Mouse (Mus musculus) heart, adult 2 months (tissue): ENCODE results near the gene Mgmt.

Experiments used
- EP300 ChIP-seq: fragments of 200-500 bp; IDR thresholded peaks from 2 replicates; pipeline ENCODE4 v1.6.1; 2011; ENCODE audit warnings: low read depth, low read length, control low read depth; ENCODE audit not compliant: insufficient read depth
- POLR2A ChIP-seq: fragments of 200-500 bp; IDR thresholded peaks from 2 replicates; pipeline ENCODE4 v1.6.1; 2011; ENCODE audit warnings: mild to moderate bottlenecking, low read depth, low read length, control low read depth; ENCODE audit not compliant: insufficient read depth

DNA sequence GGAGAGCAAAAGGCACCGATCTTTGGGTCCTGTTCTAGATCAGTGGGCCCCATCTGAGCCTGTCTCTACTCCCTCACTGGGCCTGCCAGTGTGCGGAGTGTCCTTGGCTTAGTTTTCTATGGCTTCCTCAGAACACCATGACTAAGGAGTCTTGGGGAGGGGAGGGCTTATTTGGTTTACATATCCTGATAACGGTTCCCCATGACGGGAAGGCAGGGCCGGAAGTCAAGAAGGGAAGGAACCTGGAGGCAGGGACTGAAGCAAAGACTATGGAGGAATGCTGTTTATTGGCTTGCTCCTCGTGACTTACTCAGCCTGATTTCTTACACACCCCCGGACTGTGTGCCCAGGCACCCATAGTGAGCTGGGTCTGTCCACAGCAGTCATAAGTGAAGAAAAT, 1.4 kb downstream of the Mgmt start:
- TF ChIP-seq EP300 (no peak), POLR2A (no peak)
